Mouse (Mus musculus): Measurements from ENCODE around the gene Szrd1. TPM values are rescaled to one million over a fixed set of nuclear protein-coding genes. Genes with fewer than 3 reads are reported as not detected.

The Szrd1 gene
- polyA plus RNA-seq, 1 experiment = 141 TPM

DNA sequence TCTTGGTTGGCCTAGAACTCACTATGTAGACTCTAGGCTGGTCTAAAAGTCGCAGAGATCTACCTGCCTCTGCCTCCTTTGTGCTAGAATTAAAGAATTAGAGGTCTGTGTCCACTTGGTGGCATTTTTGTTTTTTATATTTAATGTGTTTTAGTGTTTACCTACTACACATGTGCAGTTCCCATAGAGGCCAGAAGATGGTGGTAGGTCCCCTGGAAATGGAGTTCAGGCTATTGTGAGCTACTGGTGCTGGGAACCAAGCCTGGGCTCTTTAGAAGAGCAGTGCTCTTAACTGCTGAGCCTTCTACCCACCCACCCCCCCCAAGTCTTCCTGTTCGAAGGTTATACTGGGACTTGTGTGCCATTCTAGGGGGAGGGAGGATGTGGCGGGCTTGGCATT lies 27.6 kb upstream of the Szrd1 start:
- peaks cover 49% of the 10 kb centered on the region for H3K79me3 ChIP-seq (ENCODE audit: low read depth)
- H3K4me3 ChIP-seq (ENCODE audit: insufficient read depth, poor library complexity, severe bottlenecking) = no peak overlapping the region
- peaks cover 27% of the 10 kb centered on the region for H3K36me3 ChIP-seq (ENCODE audit: control insufficient read depth, insufficient read depth)
- H3K79me2 ChIP-seq (ENCODE audit: control insufficient read depth, insufficient read depth) = peaks cover 65% of the 10 kb centered on the region
- no peak overlapping the region for H3ac ChIP-seq (ENCODE audit: control insufficient read depth, insufficient read length, low read depth)
- no peaks in the 10 kb centered on the region for H3K27me3 ChIP-seq (ENCODE audit: control insufficient read depth, insufficient read depth, insufficient read length)
- TF ChIP-seq CEBPB (IDR thresholded peaks at IDR 0.05; ENCODE audit: low read depth) = no peak
- TF ChIP-seq MYOG (IDR thresholded peaks at IDR 0.05; ENCODE audit: control insufficient read depth, extremely low read depth, insufficient read length) = no peak
- no peak for TF ChIP-seq MYOD1 (IDR thresholded peaks at IDR 0.05; ENCODE audit: control insufficient read depth, insufficient read length, low read depth)

DNA sequence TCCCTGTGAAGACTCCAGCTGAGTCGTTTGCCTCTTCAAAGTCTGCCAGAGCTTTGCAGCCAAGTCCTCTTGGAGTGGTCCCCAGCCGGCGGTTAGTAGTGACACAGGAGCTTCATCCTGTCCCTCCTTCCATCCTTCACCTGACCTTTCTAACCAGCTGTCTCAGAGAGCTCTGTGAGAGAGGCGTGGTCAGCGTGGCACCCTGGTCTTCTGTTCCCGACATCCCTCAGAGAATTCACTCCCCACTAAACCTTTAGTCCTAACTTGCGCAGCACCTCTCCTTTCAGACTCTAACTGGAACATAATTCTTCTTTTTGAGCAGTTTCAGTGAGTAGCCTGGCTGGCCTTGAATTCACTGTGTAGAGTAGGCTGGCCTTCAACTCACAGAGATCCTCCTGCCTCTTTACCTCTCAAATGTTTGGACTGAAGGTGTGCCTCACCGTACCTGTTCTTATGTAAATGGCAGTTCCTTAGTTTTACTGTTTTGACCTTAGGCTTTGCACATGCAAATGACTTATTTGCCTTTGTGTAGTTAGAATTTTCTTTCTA lies 26.2 kb upstream of the Szrd1 start:
- H3K4me3 ChIP-seq (ENCODE audit: insufficient read depth, poor library complexity, severe bottlenecking) = no peak overlapping the region
- H3K27me3 ChIP-seq (ENCODE audit: control insufficient read depth, insufficient read depth, insufficient read length) = no peaks in the 10 kb centered on the region
- H3K79me3 ChIP-seq (ENCODE audit: low read depth) = peaks cover 60% of the 10 kb centered on the region
- H3K36me3 ChIP-seq (ENCODE audit: control insufficient read depth, insufficient read depth) = peaks cover 16% of the 10 kb centered on the region
- peaks cover 78% of the 10 kb centered on the region for H3K79me2 ChIP-seq (ENCODE audit: control insufficient read depth, insufficient read depth)
- TF ChIP-seq FOSL1 (IDR thresholded peaks at IDR 0.05; ENCODE audit: insufficient read depth, low read length, poor library complexity, severe bottlenecking) (no peak), CTCF (IDR thresholded peaks at IDR 0.05; ENCODE audit: control insufficient read depth, insufficient read depth, insufficient read length) (no peak), MYOD1 (IDR thresholded peaks at IDR 0.05; ENCODE audit: control insufficient read depth, insufficient read length, low read depth) (no peak), USF1 (IDR thresholded peaks at IDR 0.05; ENCODE audit: low read depth) (no peak), CEBPB (IDR thresholded peaks at IDR 0.05; ENCODE audit: low read depth) (no peak), MYOG (IDR thresholded peaks at IDR 0.05; ENCODE audit: control insufficient read depth, extremely low read depth, insufficient read length) (no peak), MAX (IDR thresholded peaks at IDR 0.05) (no peak)
- no peak overlapping the region for H3ac ChIP-seq (ENCODE audit: control insufficient read depth, insufficient read length, low read depth)

DNA sequence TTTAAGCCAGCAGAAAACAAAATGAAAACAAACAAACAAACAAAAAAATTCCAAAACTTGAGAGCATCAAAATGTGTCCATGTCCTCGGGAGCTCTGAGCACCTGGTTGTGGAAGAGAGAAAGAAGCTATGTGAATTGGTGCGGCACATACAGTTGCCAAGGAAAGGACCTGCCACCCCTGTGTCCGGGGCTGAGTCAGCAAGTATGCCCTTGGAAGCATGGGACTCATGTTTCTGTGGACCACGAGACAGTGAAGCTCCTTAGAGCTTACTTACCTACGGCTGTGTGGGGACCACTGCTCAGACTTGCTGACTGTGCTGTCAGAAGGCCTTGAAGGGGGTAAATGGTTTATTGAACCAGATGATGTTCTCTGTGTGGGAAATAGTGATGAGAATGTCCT lies 24.2 kb upstream of the Szrd1 start:
- peaks cover 99% of the 10 kb centered on the region for H3K79me2 ChIP-seq (ENCODE audit: control insufficient read depth, insufficient read depth)
- no peaks in the 10 kb centered on the region for H3K27me3 ChIP-seq (ENCODE audit: control insufficient read depth, insufficient read depth, insufficient read length)
- peaks cover 77% of the 10 kb centered on the region for H3K79me3 ChIP-seq (ENCODE audit: low read depth)
- H3ac ChIP-seq (ENCODE audit: control insufficient read depth, insufficient read length, low read depth) = no peak overlapping the region
- H3K36me3 ChIP-seq (ENCODE audit: control insufficient read depth, insufficient read depth) = peaks cover 6% of the 10 kb centered on the region
- H3K4me3 ChIP-seq (ENCODE audit: insufficient read depth, poor library complexity, severe bottlenecking) = no peak overlapping the region
- no peak for TF ChIP-seq CEBPB (IDR thresholded peaks at IDR 0.05; ENCODE audit: low read depth)
- no peak for TF ChIP-seq MYOG (IDR thresholded peaks at IDR 0.05; ENCODE audit: control insufficient read depth, extremely low read depth, insufficient read length)
- no peak for TF ChIP-seq MYOD1 (IDR thresholded peaks at IDR 0.05; ENCODE audit: control insufficient read depth, insufficient read length, low read depth)
- no peak for TF ChIP-seq MAX (IDR thresholded peaks at IDR 0.05)
- TF ChIP-seq FOSL1 (IDR thresholded peaks at IDR 0.05; ENCODE audit: insufficient read depth, low read length, poor library complexity, severe bottlenecking) = no peak
- TF ChIP-seq CTCF (IDR thresholded peaks at IDR 0.05; ENCODE audit: control insufficient read depth, insufficient read depth, insufficient read length) = no peak
- no peak for TF ChIP-seq USF1 (IDR thresholded peaks at IDR 0.05; ENCODE audit: low read depth)

DNA sequence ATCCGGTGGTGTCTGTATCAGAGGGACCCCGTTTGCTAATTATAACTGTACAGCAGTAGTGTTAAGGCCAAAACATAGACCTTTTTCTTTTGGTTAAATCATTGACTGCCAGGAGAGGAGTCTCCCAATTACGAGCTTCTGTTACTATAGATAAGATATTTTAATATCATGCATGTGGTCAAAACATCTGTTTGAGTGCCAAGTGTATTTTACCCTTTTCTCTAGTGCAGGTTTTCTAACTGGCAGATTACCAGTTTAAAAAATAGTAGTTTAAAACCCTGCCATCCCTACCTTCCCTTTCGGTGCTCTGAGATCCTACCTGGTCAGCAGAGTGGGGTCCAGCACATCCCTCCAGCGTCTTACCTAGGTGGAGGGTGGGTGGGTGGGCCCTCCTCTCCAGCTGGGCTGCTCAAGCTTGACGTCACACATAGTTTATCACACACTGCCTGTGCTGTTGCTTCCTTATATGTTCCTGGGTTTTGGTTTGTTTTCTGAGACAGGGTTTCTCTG lies 22.2 kb upstream of the Szrd1 start:
- no peaks in the 10 kb centered on the region for H3K27me3 ChIP-seq (ENCODE audit: control insufficient read depth, insufficient read depth, insufficient read length)
- TF ChIP-seq CTCF (IDR thresholded peaks at IDR 0.05; ENCODE audit: control insufficient read depth, insufficient read depth, insufficient read length) (no peak), FOSL1 (IDR thresholded peaks at IDR 0.05; ENCODE audit: insufficient read depth, low read length, poor library complexity, severe bottlenecking) (no peak), CEBPB (IDR thresholded peaks at IDR 0.05; ENCODE audit: low read depth) (no peak), MYOD1 (IDR thresholded peaks at IDR 0.05; ENCODE audit: control insufficient read depth, insufficient read length, low read depth) (no peak), MYOG (IDR thresholded peaks at IDR 0.05; ENCODE audit: control insufficient read depth, extremely low read depth, insufficient read length) (no peak), MAX (IDR thresholded peaks at IDR 0.05) (no peak), USF1 (IDR thresholded peaks at IDR 0.05; ENCODE audit: low read depth) (no peak)
- no peak overlapping the region for H3ac ChIP-seq (ENCODE audit: control insufficient read depth, insufficient read length, low read depth)
- H3K79me3 ChIP-seq (ENCODE audit: low read depth) = peaks cover 80% of the 10 kb centered on the region
- H3K79me2 ChIP-seq (ENCODE audit: control insufficient read depth, insufficient read depth) = peaks cover 100% of the 10 kb centered on the region
- H3K36me3 ChIP-seq (ENCODE audit: control insufficient read depth, insufficient read depth) = no peaks in the 10 kb centered on the region
- no peak overlapping the region for H3K4me3 ChIP-seq (ENCODE audit: insufficient read depth, poor library complexity, severe bottlenecking)

DNA sequence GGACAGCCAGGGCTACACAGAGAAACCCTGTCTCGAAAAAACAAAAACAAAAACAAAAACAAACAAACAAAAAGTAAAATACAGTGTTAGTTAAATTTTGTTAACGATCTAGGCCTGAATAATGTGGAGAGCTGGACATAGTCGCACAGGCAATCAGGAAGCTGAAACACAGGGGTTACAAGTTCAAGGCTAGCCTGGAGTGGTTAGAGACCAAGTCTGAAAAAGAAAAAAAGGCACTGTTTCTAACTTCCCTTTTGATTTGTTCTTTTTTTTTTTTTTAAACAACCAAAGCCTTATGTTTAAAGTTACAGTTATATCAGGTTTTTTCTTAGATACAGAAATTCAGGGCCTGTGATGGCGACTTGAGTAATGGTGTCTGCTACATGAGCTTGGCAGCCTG lies 20.6 kb upstream of the Szrd1 start:
- no peaks in the 10 kb centered on the region for H3K36me3 ChIP-seq (ENCODE audit: control insufficient read depth, insufficient read depth)
- peaks cover 100% of the 10 kb centered on the region for H3K79me2 ChIP-seq (ENCODE audit: control insufficient read depth, insufficient read depth)
- TF ChIP-seq CEBPB (IDR thresholded peaks at IDR 0.05; ENCODE audit: low read depth) = no peak
- TF ChIP-seq MYOD1 (IDR thresholded peaks at IDR 0.05; ENCODE audit: control insufficient read depth, insufficient read length, low read depth) = no peak
- TF ChIP-seq USF1 (IDR thresholded peaks at IDR 0.05; ENCODE audit: low read depth) = no peak
- TF ChIP-seq MYOG (IDR thresholded peaks at IDR 0.05; ENCODE audit: control insufficient read depth, extremely low read depth, insufficient read length) = no peak
- TF ChIP-seq MAX (IDR thresholded peaks at IDR 0.05) = no peak
- TF ChIP-seq FOSL1 (IDR thresholded peaks at IDR 0.05; ENCODE audit: insufficient read depth, low read length, poor library complexity, severe bottlenecking) = no peak
- no peak for TF ChIP-seq CTCF (IDR thresholded peaks at IDR 0.05; ENCODE audit: control insufficient read depth, insufficient read depth, insufficient read length)
- peaks cover 79% of the 10 kb centered on the region for H3K79me3 ChIP-seq (ENCODE audit: low read depth)
- no peaks in the 10 kb centered on the region for H3K27me3 ChIP-seq (ENCODE audit: control insufficient read depth, insufficient read depth, insufficient read length)
- no peak overlapping the region for H3ac ChIP-seq (ENCODE audit: control insufficient read depth, insufficient read length, low read depth)
- H3K4me3 ChIP-seq (ENCODE audit: insufficient read depth, poor library complexity, severe bottlenecking) = no peak overlapping the region

DNA sequence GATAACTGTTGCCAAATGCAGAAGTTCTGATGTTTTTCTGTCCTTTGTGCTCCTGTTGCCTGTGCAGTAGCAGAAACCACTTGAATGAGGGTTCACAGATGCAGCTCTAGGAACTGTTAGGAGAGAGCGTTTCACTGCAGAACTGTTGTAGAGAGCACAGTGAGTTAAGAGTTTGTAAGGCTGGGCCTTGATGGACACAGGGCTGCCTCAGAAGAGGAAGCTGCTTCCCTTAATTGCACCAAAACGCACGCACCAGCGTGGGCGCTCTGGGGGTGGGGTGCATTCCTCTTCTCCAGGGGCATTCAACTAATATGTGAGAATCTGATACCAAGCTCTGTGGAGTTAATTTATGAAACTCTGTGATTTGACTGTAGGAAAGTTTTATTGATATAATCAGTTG lies 20.1 kb upstream of the Szrd1 start:
- TF ChIP-seq CTCF (IDR thresholded peaks at IDR 0.05; ENCODE audit: control insufficient read depth, insufficient read depth, insufficient read length) = no peak
- no peak for TF ChIP-seq MAX (IDR thresholded peaks at IDR 0.05)
- TF ChIP-seq FOSL1 (IDR thresholded peaks at IDR 0.05; ENCODE audit: insufficient read depth, low read length, poor library complexity, severe bottlenecking) = no peak
- no peak for TF ChIP-seq MYOG (IDR thresholded peaks at IDR 0.05; ENCODE audit: control insufficient read depth, extremely low read depth, insufficient read length)
- TF ChIP-seq MYOD1 (IDR thresholded peaks at IDR 0.05; ENCODE audit: control insufficient read depth, insufficient read length, low read depth) = no peak
- no peak overlapping the region for H3ac ChIP-seq (ENCODE audit: control insufficient read depth, insufficient read length, low read depth)
- H3K79me2 ChIP-seq (ENCODE audit: control insufficient read depth, insufficient read depth) = peaks cover 100% of the 10 kb centered on the region
- no peak overlapping the region for H3K4me3 ChIP-seq (ENCODE audit: insufficient read depth, poor library complexity, severe bottlenecking)
- H3K27me3 ChIP-seq (ENCODE audit: control insufficient read depth, insufficient read depth, insufficient read length) = no peaks in the 10 kb centered on the region
- peaks cover 80% of the 10 kb centered on the region for H3K79me3 ChIP-seq (ENCODE audit: low read depth)
- H3K36me3 ChIP-seq (ENCODE audit: control insufficient read depth, insufficient read depth) = no peaks in the 10 kb centered on the region

All from C2C12 (cell line).